Mouse (Mus musculus): ENCODE data around the gene Tnfrsf21. TPM values are rescaled to one million over a fixed set of nuclear protein-coding genes. Genes with fewer than 3 reads are reported as not detected.
A peak's percentile ranks its signal among the peaks of the same experiment; 100 is the strongest.

Tnfrsf21 gene
- polyA plus RNA-seq, 1 experiment, result 70.6 TPM

- DNase-seq (ENCODE audit: low read depth), result no peak
Measured at GRCm38 (mm10) chr17:43113391-43113984, 97.1 kb downstream of the Tnfrsf21 start.

GRCm38 (mm10) chr17:43114086-43114581 lies 97.8 kb downstream of the Tnfrsf21 start:
- peak; percentile 67 for DNase-seq (ENCODE audit: low read depth)
- no peak for TF ChIP-seq POLR2A (IDR thresholded peaks at IDR 0.05; ENCODE audit: borderline replicate concordance, extremely low read depth, insufficient read depth, insufficient read length, poor library complexity, severe bottlenecking)
- TF ChIP-seq CTCF (IDR thresholded peaks at IDR 0.05; ENCODE audit: borderline replicate concordance, extremely low read depth, insufficient read depth, insufficient read length), result no peak

More at GRCm38 (mm10) chr17:43113391-43113984, 97.1 kb downstream of the Tnfrsf21 start:
- TF ChIP-seq POLR2A (IDR thresholded peaks at IDR 0.05; ENCODE audit: borderline replicate concordance, extremely low read depth, insufficient read depth, insufficient read length, poor library complexity, severe bottlenecking) (no peak), CTCF (IDR thresholded peaks at IDR 0.05; ENCODE audit: borderline replicate concordance, extremely low read depth, insufficient read depth, insufficient read length) (no peak)

GRCm38 (mm10) chr17:43114926-43115325 lies 98.6 kb downstream of the Tnfrsf21 start:
- no peak for DNase-seq (ENCODE audit: low read depth)
- no peak for TF ChIP-seq POLR2A (IDR thresholded peaks at IDR 0.05; ENCODE audit: borderline replicate concordance, extremely low read depth, insufficient read depth, insufficient read length, poor library complexity, severe bottlenecking)
- TF ChIP-seq CTCF (IDR thresholded peaks at IDR 0.05; ENCODE audit: borderline replicate concordance, extremely low read depth, insufficient read depth, insufficient read length), result no peak

GRCm38 (mm10) chr17:43116748-43117147 lies 100.4 kb downstream of the Tnfrsf21 start:
- TF ChIP-seq CTCF (IDR thresholded peaks at IDR 0.05; ENCODE audit: borderline replicate concordance, extremely low read depth, insufficient read depth, insufficient read length), result no peak
- no peak for TF ChIP-seq POLR2A (IDR thresholded peaks at IDR 0.05; ENCODE audit: borderline replicate concordance, extremely low read depth, insufficient read depth, insufficient read length, poor library complexity, severe bottlenecking)
- no peak for DNase-seq (ENCODE audit: low read depth)

GRCm38 (mm10) chr17:43119446-43119845 lies 103.1 kb downstream of the Tnfrsf21 start:
- no peak for DNase-seq (ENCODE audit: low read depth)
- no peak for TF ChIP-seq POLR2A (IDR thresholded peaks at IDR 0.05; ENCODE audit: borderline replicate concordance, extremely low read depth, insufficient read depth, insufficient read length, poor library complexity, severe bottlenecking)
- no peak for TF ChIP-seq CTCF (IDR thresholded peaks at IDR 0.05; ENCODE audit: borderline replicate concordance, extremely low read depth, insufficient read depth, insufficient read length)

GRCm38 (mm10) chr17:43121096-43121495 lies 104.7 kb downstream of the Tnfrsf21 start:
- no peak for DNase-seq (ENCODE audit: low read depth)
- TF ChIP-seq POLR2A (IDR thresholded peaks at IDR 0.05; ENCODE audit: borderline replicate concordance, extremely low read depth, insufficient read depth, insufficient read length, poor library complexity, severe bottlenecking), result no peak
- TF ChIP-seq CTCF (IDR thresholded peaks at IDR 0.05; ENCODE audit: borderline replicate concordance, extremely low read depth, insufficient read depth, insufficient read length), result no peak

GRCm38 (mm10) chr17:43128305-43128704 lies 112.0 kb downstream of the Tnfrsf21 start:
- DNase-seq (ENCODE audit: low read depth), result no peak
- no peak for TF ChIP-seq CTCF (IDR thresholded peaks at IDR 0.05; ENCODE audit: borderline replicate concordance, extremely low read depth, insufficient read depth, insufficient read length)
- no peak for TF ChIP-seq POLR2A (IDR thresholded peaks at IDR 0.05; ENCODE audit: borderline replicate concordance, extremely low read depth, insufficient read depth, insufficient read length, poor library complexity, severe bottlenecking)

- no peak for DNase-seq (ENCODE audit: low read depth)
- TF ChIP-seq CTCF (IDR thresholded peaks at IDR 0.05; ENCODE audit: borderline replicate concordance, extremely low read depth, insufficient read depth, insufficient read length) (no peak), POLR2A (IDR thresholded peaks at IDR 0.05; ENCODE audit: borderline replicate concordance, extremely low read depth, insufficient read depth, insufficient read length, poor library complexity, severe bottlenecking) (no peak)
Measured at GRCm38 (mm10) chr17:43128908-43129533, 112.7 kb downstream of the Tnfrsf21 start.

- TF ChIP-seq CTCF (IDR thresholded peaks at IDR 0.05; ENCODE audit: borderline replicate concordance, extremely low read depth, insufficient read depth, insufficient read length), result no peak
- no peak for TF ChIP-seq POLR2A (IDR thresholded peaks at IDR 0.05; ENCODE audit: borderline replicate concordance, extremely low read depth, insufficient read depth, insufficient read length, poor library complexity, severe bottlenecking)
- DNase-seq (ENCODE audit: low read depth), result no peak
Measured at GRCm38 (mm10) chr17:43130115-43130869, 113.9 kb downstream of the Tnfrsf21 start.

GRCm38 (mm10) chr17:43130870-43131264 lies 114.5 kb downstream of the Tnfrsf21 start:
- no peak for DNase-seq (ENCODE audit: low read depth)

GRCm38 (mm10) chr17:43132477-43132876 lies 116.1 kb downstream of the Tnfrsf21 start:
- TF ChIP-seq CTCF (IDR thresholded peaks at IDR 0.05; ENCODE audit: borderline replicate concordance, extremely low read depth, insufficient read depth, insufficient read length), result no peak
- no peak for TF ChIP-seq POLR2A (IDR thresholded peaks at IDR 0.05; ENCODE audit: borderline replicate concordance, extremely low read depth, insufficient read depth, insufficient read length, poor library complexity, severe bottlenecking)
- no peak for DNase-seq (ENCODE audit: low read depth)

More at GRCm38 (mm10) chr17:43130870-43131264, 114.5 kb downstream of the Tnfrsf21 start:
- TF ChIP-seq CTCF (IDR thresholded peaks at IDR 0.05; ENCODE audit: borderline replicate concordance, extremely low read depth, insufficient read depth, insufficient read length), result no peak
- TF ChIP-seq POLR2A (IDR thresholded peaks at IDR 0.05; ENCODE audit: borderline replicate concordance, extremely low read depth, insufficient read depth, insufficient read length, poor library complexity, severe bottlenecking), result no peak
